Mouse (Mus musculus) C2C12 (cell line): ENCODE measurements around the gene Stk4.

Experiments
- CTCF ChIP-seq: IDR thresholded peaks from one replicate; pipeline ENCODE4 v1.5.1; 2011; ENCODE audit not compliant: control insufficient read depth, insufficient read depth, insufficient read length
- MAX ChIP-seq: IDR thresholded peaks from one replicate; pipeline ENCODE4 v1.6.1; 2011; ENCODE audit warnings: mild to moderate bottlenecking, control low read depth
- MYOG ChIP-seq: IDR thresholded peaks from one replicate; pipeline ENCODE4 v1.6.1; 2011; ENCODE audit not compliant: control insufficient read depth, insufficient read length; ENCODE audit errors: extremely low read depth

GRCm38 (mm10) chr2:164053767-164054166, 16.4 kb upstream of the Stk4 start:
- TF ChIP-seq MAX (no peak), CTCF (no peak), MYOG (no peak)
